Mouse (Mus musculus) layer of hippocampus, adult 9-10 months (tissue): ENCODE measurements around the gene Gfra1.
A peak's percentile ranks its signal among the peaks of the same experiment; 100 is the strongest.

Experiments
- DNase-seq: peaks from one replicate; pipeline ENCODE4 v3.0.0; 2022; ENCODE audit warnings: low spot score

Gene Gfra1

GRCm38 (mm10) chr19:58251095-58251494 lies 204.6 kb downstream of the Gfra1 start:
- DNase-seq: no peak

- no peak for DNase-seq
Observed at GRCm38 (mm10) chr19:58250237-58250636, 205.5 kb downstream of the Gfra1 start.

- no peak for DNase-seq
Observed at GRCm38 (mm10) chr19:58244148-58244547, 211.6 kb downstream of the Gfra1 start.

DNA sequence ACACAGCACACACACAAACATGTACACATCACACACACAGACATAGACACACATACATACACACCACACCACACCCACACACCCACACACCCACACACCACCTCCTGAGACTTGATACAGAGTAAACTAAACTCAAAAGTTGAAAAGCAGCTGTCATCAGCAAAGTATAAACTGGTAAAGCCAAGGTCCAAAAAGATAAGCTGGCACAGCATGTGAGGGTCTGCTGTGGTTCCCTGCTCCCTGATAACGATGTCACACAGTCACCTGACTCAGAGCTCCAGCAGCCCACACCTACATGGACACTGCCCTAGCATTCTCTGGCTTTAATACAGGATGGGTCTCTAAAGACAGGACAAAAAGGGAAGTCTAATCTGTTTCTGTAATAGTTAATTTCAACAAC lies 212.1 kb downstream of the Gfra1 start:
- DNase-seq: no peak

GRCm38 (mm10) chr19:58238325-58238724 lies 217.4 kb downstream of the Gfra1 start:
- no peak for DNase-seq

- DNase-seq: no peak
Observed at GRCm38 (mm10) chr19:58227725-58228124, 228.0 kb downstream of the Gfra1 start.

- no peak for DNase-seq
Observed at GRCm38 (mm10) chr19:58226882-58227281, 228.8 kb downstream of the Gfra1 start.

DNA sequence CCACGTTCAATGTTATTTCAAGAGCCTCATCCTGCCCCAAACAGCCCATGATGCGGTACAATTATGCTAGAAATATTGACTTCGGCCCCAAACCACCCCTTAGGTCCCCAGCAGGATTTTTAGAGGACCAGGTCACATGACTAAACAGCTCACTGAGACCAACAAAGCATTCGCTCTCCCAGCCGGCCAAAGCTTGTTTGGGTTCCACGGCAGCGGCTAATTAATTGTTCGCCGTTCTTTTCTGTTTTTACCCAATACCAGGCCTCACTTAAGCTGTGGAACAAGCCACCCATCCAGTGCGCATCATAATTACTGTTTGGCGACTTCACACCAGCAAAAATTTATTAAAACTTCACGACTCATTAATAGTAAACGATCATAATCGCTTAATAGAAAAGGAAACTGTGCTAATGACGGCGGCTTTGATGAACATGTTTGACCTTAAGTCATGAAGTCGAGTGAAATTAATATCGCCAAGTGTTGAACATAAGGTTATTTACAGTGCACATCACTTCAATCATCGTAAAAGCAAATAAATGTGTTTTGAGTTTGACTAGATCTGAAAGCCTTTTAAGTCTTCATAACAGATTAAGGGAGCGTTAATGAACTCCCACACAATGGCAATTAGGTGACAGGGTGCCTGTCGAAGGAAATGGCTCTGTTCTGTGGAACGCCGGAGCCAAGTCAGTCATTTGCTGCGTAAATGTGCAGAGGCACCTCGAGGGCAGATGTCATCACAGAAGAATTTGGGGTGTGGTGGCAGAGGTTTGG lies 235.5 kb downstream of the Gfra1 start:
- DNase-seq: no peak

- peak; percentile 13 for DNase-seq
Observed at GRCm38 (mm10) chr19:58217591-58217990, 238.1 kb downstream of the Gfra1 start.

DNA sequence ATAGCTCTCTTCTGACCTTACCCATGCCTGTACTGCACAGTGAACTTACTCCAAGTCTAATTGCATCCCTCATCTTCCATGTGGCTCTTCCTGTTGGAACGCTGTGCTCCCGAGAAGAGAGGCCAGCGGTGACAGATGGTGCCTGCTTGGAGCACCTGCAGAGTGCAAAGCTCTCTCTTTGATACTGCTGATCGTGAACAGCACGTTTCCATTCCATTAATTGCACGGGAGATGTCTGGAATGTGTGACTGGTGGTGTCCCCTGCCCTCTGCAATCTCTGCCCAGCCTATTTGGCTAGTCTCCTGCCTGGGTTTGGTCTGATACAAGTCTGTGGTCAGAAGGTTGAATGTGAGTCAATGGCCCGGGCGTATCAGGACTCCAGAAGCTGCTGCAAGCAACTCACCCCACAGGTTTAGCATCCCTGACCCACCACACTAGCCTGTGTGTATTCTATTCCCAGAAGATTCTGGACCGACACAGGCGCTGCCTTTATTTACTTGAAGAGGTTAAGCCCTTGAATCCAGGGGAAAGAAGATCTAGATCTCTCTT lies 249.1 kb downstream of the Gfra1 start:
- DNase-seq: no peak

GRCm38 (mm10) chr19:58205470-58205869 lies 250.2 kb downstream of the Gfra1 start:
- DNase-seq: no peak

DNA sequence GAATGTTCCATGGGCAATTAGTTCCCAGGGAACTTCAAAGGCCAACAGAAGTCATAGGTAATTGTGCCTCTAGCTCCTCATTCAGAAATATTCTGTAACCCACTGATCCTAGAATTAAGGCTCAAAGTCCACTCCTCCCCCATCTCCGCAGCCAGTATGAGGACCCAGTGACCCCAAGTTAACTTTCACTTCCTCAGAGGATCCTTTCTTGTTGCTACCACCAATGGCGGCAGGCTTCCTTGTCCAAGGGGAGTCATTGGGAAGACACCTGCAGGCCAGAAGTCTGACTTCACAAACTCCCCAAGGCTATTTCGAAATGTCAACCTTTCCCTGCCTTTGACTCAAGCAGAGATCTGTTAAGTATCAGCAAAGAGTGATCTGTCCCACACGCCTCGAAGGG lies 253.1 kb downstream of the Gfra1 start:
- DNase-seq: no peak

DNA sequence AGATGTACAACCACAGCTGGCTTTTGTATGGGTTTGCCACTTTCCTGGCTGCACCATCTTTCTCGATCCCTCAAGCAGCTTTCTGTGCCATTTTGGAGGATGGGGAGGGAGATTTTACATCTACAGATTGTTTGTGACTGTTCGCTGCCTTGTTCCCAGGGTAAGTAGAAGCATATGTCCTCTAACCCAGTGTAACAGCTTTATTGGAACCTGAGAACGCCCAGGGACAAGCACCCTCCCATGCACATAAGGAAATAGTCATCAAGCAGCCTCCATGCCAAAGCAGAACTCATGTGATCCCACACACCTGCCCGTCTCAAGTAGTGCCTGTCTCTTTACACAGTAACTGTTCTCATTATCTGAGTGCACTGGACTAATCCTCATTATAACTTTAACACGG lies 256.0 kb downstream of the Gfra1 start:
- DNase-seq: no peak

DNA sequence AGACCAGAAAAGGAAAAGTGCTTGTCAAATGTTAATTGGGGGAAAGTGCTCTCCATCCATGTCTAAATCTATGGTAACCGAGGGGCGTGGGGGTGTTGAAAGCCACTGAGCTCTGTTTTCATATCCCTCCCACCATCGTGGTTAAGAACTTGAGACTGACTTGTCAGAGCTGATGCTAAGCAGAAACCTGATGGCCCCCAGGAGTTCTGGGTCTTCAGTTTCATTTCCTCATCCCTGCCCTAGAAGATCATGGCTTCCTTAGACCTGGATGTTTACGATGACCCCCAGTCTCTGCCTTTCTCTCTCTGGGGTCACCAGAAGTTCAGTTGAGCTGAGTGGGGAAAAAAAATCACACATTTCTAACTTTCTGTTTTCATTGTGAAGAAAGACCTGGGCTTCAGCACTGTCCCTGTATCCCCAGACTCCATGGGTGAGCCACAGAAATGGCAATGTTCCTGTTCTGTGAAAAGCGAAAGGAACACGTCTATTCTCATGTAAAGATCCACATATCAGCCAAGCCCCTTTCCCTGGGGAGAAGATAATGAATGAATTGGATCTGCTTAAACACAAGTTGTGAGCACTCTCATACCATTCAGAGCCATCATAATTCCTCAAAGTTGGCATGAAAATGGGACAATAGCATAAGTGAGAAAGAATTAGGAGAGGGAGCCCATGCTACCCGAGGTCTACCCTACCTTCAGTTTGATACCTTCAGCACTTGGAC lies 261.8 kb downstream of the Gfra1 start:
- no peak for DNase-seq

- no peak for DNase-seq
Observed at GRCm38 (mm10) chr19:58190947-58191346, 264.8 kb downstream of the Gfra1 start.

- no peak for DNase-seq
Observed at GRCm38 (mm10) chr19:58186558-58186957, 269.2 kb downstream of the Gfra1 start.
